Mouse (Mus musculus): ENCODE data around the gene Dcx.

The Dcx gene

GRCm38 (mm10) chrX:143827212-143827611 lies 105.9 kb downstream of the Dcx start, which contains the start of gene Capn6:
Gene Capn6, minus strand, starts transcription at chrX:143827414.
- DNase-seq (ENCODE audit: low spot score) = peak; percentile 8

- no peak for DNase-seq (ENCODE audit: low spot score)
Measured at GRCm38 (mm10) chrX:143826521-143826920, 106.6 kb downstream of the Dcx start.

GRCm38 (mm10) chrX:143818961-143819360 lies 114.2 kb downstream of the Dcx start:
- no peak for DNase-seq (ENCODE audit: low spot score)

- DNase-seq (ENCODE audit: low spot score) = no peak
Measured at GRCm38 (mm10) chrX:143815948-143816347, 117.2 kb downstream of the Dcx start.

Measured in testis, postnatal 14 days (tissue).